Mouse (Mus musculus): ENCODE measurements around the gene Spata31d1a.

Gene Spata31d1a

DNA sequence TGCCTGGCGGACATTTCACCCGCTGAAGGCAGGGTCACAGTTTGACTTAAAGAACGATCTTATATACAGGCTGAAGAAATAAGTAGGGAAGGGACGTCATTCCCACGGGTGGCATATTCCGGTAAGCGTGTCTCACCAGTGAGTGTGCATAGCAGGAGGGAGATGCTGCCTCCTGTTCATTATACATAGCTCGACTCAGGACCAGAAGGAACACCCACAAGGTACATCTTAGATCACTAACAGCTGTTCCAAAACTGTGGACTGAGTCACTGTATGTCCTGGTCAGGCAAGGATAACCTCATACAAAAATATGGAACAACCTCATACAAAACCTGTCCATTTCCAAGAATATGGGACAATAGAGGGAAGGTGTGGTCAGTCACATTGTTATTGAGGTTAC lies 11.0 kb downstream of the Spata31d1a start:
- no peak for DNase-seq

DNA sequence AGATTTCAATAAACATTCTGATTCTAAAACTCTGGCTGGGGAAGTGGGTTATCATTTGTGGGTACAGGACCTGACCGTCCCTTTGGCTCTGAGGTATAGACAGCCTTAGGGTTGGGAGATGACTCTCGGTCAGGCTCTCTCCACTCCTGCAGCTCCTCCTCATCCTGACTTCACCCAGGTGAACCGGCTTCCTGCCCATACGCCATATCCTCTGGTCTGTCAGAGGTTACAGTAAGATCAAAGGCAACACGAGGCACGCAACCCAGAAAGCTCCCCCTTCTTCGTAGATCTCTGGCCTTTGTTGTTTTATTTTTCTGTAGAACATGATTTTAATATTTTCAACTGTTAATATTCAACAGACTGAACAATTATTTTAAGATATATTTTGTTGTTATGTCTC lies 14.3 kb downstream of the Spata31d1a start:
- DNase-seq: no peak

DNA sequence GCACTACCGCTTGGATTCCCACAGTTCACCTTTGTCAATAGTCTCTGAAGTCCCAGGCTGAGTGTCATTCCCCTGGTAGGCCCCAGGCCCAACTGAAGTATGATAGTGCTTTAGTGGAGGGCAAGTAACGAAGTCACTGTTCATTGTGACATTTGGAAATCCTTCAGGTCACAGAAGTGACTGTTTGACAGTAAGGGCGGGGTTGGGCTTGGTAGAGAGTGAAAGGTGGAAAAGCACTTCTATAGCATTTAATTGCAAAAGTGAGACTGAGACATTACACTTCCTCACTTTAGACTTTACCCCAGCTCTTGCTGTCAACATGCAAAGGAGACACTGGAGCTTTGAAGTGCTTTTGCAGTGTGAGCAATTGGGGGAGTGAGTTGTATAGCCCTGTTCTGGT lies 16.1 kb downstream of the Spata31d1a start, which contains the start of gene 4921517D22Rik:
Gene 4921517D22Rik, minus strand, starts transcription at position 101 of the 400 bp plus-strand sequence.
- no peak for DNase-seq

DNA sequence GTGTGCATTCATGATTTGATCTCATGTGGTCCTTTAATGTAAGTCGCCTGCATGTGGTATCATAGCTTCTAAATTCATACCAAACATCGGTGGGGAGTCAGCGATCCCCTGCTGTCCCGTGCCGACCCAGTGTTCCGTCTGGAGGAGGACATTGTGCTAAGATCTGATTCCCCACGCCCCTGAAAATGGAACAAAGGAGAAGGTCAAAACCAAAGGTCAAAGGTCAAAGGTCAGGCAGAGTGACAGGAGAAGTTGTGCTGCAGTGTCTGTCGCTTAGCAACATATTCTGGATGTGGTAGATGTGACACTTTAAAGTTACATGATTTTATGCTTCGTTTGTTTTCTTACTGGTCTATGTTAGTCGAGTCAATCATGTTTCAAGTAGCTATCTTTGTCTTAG lies 18.7 kb downstream of the Spata31d1a start:
- no peak for DNase-seq

DNA sequence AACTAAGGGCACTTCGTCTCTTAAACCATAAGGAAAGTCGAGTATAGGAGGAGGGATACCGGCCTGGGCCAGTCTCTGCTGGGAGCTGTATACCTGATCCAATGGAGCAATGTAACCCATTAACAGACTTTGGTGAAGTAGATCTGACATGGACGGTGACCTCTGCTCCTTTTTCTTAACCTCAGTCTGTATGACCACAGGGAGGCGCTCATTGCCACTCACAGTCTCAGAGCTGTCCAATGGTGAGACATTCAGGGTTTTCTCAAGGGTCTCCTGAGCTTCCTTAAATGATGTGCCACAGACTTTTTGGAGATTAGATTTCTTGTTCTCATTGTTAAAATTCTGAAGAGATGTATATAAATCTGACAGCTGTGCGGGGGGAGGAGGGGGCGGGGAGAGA lies 19.6 kb downstream of the Spata31d1a start:
- no peak for DNase-seq

DNA sequence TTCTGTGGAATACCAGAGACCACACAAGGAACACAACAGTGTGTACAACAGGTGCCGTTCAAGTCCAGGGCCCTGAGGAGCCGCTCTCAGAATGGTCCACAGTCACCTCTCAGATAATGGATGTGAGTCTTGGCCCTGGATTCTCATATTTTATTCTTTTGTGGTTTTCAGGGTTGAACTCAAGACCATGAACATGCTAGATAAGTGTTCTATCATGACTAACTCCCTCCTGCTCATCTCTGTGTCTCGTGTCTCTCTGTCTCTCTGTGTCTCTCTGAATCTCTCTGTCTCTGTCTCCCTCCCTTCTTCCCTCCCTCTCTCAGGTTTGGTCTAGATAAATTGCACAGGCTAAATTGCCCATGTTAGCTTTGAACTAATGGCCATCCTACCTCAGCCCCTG lies 20.3 kb downstream of the Spata31d1a start:
- no peak for DNase-seq

DNA sequence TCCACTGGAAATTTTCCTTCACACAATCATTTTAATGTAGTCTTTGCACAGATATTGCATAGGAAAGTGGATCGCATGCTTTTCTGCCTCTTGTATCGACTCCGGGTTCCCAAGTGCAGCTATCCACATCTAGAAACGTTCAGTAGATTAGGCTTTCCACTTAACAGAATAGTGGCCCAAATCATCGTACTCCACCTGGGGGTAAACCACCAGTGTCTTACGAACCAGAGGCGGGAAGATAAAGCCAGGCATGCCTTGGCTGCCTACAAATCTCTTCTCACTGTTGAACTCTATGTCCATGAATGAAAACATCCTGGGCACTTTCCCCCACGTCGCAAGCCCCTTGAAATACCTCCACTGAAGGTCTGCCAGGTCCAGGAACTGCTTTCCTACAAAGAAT lies 20.8 kb downstream of the Spata31d1a start:
- no peak for DNase-seq

DNA sequence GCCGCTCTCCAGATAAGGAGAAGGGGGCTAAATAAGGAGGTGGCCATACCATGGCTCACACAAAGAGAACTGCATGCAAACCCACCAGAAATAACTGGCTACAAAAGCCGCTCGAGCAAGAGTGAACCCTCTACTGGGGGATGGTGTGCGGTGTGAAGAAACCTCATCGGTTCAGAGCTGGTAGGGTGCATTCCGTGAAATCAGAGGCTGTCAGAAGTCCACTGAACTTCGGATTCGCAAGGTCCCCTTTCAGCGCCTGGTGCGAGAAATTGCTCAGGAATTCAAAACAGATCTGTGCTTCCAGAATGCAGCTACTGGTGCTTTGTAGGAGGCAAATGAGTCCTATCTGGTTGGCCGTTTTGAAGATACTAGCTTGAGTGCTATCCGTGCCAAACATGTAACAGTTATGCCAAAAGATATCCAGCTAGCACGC lies 21.8 kb downstream of the Spata31d1a start:
- peak; percentile 51 for DNase-seq

DNA sequence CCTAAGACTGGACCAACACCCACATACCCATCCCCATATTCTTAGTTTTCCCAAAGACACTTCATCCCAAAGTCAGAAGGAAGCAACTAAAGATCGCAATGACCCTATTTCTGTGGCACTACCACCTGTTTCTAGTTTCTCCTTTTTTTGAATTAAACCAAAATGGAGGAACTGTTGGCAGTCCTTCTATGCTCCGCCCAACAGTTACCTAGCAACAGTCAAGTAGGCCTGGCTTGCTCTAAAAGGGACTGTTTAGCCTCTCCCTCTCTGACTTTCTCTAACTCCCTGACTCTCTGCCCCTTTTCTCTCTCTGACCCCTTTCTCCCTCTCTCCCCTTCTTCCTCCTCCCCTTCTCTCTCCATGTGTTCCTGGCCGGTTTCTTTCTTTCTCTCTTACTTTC lies 24.9 kb downstream of the Spata31d1a start:
- no peak for DNase-seq

DNA sequence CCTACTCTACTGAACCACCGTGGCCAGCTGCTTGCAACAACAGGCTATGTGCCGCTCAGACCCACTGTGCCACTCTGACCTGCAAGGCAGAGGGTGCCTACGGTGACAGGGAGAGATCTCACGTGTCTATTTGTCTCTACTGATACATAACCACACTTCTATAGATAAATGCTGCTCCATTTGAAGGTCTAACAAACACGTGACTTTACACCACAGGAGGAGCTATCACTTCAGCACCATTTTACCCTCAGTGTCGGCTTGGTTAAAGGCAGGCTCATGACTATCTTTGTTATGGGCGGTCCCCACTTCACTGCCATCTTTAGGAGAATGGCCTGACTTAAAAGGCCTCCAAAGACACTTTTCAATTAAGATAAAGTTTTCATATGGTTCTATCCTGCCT lies 27.5 kb downstream of the Spata31d1a start:
- no peak for DNase-seq

DNA sequence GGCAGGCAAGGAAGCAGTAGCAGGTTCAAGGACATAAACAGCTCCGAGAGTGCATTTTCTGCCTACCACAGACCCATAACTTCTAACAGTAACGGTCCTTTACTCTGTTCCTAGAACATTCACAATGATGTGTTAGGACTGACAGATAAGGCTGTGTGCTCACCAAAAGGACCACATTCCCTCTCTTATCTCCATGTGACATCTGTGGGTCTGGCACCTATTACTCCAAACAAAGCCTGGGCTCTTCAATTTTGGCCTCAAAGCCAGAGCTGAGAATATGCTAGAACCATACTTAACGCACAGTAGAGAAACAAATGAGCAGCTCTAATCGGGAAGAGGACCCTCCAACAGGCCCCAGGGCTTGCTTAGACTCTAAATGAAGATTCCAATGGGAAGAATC lies 30.2 kb downstream of the Spata31d1a start:
- no peak for DNase-seq

DNA sequence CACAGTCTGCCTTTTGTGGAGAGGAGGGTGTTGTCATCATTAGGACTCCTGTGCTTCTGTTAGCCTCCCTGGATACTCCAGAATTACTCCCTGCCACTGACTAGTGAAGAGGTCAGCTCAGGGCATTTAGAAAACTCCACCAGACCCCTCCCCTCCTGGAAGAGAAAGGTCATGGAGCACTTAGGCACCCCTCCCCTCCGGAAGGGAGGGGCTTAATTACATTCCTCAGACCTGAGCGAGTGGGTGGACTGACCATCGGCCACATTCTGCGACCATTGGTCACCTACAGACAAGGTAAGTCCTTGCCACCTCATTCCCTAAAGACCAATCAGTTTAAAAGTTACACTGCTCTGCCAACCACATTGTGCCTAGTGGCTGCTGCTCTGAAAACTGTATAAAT lies 30.8 kb downstream of the Spata31d1a start:
- DNase-seq: no peak

DNA sequence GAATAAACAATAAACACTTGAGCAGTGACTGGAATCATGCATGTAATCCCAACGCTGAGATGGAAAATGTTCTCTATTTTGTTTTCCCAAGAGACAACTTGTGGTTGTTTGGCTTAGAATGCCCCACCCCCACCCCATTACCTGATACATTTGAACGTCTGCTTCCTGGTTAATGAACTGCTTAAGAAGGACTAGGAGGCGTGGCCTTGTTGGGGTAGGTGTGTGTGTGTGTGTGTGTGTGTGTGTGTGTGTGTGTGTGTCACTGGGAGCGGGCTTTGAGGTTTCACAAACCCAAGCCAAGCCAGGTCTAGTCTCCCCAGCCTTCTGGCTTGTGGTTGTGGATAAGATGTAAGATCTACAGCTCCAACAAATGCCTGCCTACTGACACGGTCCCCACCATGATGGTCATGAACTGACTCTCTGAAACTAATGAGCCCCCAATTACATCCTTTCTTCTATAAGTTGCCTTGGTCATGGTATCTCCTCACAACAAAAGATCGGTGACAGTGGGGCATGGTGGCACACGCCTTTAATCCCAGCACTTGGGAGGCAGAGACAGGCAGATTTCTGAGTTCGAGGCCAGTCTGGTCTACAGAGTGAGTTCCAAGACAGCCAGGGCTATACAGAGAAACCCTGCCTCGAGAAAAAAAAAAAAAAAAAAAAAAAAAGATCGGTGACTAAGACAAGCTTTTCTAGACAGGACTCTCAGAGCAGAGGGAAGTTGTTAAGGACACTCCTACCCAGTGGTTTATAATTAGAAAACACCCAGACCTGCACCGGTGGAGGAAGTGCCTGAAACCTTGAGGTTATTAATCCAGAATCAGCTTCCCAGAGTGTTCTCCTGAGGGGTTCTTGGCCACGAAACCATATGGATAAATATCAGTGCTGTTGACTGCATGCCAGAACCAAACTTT lies 33.6 kb downstream of the Spata31d1a start:
- no peak for DNase-seq

DNA sequence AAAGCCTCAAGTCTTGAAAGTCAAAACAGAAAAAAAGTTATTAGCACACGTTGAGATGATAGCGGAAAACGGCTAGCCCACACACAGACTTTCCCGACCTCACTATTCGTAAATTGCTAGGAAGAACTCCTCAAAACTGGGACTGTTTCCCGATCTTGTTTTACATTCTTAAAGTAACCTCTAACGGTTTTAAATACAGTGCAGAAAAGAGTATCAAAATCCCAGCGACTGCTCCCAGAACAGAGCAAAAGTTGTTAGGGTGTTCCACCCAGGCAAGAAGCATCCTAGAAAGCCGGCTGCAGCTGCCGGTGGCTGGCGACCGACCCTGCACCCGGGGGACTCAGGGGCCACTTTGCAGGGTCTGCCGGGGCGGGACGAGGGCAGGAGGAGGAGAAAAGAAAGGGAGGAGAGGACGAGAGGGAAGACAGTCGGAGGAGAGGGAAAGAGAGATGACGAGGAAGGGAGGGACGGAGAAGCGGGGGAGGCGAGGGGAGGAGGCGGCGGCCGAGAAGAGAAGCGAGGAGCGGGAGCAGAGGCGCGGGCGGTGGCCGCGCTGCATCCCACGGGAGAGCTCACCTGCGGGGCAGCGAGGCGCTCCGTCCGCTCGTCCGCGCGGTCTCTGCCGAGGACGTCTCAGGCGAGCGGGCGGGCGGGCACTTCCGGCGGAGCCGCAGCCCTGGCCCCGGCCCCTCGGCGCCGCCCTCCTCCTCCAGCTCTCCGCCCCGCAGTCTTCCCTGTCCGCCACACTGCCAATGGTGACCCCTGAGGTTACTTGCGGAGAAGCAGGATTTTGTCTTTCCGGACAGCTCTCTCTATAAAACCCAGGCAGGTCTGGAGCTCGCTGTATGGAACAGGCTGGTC lies 34.7 kb downstream of the Spata31d1a start, which contains the start of gene Golm1:
Gene Golm1, minus strand, starts transcription at position 661 of the 861 bp plus-strand sequence.
- peak; percentile 84 for DNase-seq

DNA sequence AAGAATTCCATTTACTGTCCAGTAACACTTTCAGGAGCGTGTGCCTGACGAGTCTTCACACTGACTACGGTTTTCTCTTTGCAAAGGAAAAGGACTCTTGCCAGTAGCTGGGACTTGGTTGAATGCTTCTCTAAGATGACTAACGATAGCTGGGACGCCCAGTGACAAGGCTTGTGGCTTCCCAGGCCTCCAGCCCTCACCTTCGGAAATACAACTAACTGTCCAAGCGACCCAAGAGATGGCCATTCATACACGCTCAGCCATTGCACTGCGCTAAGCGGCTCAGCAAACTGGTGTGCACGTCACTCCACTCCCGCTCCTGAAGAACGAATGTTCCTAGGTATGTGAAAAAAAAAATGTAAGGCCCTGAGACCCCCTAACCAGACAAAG lies 35.4 kb downstream of the Spata31d1a start:
- DNase-seq: peak; percentile 17

DNA sequence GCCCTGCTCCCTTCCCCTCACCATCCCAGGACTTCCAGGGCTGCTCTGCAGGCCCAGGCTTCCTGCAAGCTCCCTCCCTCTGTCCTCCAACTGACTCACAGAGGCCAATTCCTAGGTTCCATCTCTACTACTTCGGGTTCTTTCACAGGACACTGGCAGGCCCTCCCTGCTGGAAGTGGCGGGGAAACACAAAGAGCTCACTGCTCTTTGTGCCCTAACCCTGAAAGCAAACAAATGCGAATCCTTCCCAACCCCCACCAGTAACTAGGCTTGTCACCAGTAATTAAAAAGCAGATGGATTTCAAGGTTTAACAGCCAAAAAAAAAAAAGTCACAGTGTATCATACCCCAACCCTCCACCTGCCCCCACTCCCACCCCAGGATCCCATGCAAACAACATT lies 35.9 kb downstream of the Spata31d1a start:
- no peak for DNase-seq

DNA sequence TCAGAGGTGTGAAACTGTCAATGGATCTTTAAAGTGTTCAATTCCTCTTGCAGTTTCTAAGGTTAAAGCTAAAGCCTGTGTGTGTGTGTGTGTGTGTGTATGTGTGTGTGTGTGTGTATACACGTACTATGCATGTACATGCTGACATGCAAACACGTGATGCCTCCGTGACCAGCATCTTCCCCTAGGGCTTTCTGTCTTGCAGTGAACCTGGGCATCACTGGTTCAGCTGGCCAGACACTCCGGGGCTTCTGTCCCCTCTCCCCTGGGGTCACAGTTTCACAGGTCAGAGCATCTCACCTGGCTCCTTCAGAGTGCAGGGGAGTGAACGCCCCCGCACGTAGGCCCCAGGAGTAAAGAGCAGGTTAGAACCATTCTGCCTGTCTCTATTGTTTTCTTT lies 36.5 kb downstream of the Spata31d1a start:
- DNase-seq: no peak

DNA sequence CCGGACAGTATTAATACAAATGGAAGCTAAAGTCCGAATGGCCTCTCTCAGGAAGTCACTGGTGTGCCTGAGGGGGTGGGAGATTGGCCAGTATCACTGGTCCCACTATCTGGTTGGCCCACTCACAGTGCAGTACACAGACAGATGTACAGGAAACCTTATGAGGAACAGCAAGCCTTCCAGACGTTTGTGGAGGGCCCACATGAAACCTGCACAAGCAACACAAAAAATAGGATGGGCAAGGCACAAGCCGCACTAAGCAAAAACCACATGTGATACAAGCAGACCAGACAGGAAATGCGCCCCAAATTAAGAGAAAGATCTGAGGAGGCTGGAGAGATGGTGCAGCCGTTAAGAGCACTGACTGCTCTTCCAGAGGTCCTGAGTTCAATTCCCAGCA lies 37.9 kb downstream of the Spata31d1a start:
- no peak for DNase-seq

DNA sequence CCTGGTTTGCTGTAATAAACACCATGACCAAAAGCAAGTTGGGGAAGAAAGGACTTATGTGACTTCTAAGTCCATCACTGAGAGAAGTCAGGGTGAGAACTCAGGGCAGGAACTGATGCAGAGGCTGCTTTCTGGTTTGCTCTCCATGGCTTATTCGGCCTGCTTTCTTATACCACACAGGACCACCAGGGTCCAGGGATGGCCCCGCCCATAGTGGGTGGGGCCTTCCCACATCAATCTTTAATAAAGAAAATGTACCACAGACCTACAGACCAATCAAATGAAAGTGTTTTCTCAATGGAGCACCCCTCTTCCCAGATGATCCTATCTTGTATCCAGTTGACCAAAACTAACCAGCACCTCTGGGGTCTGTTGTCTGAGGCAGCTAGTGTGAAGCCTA lies 38.6 kb downstream of the Spata31d1a start:
- DNase-seq: no peak

DNA sequence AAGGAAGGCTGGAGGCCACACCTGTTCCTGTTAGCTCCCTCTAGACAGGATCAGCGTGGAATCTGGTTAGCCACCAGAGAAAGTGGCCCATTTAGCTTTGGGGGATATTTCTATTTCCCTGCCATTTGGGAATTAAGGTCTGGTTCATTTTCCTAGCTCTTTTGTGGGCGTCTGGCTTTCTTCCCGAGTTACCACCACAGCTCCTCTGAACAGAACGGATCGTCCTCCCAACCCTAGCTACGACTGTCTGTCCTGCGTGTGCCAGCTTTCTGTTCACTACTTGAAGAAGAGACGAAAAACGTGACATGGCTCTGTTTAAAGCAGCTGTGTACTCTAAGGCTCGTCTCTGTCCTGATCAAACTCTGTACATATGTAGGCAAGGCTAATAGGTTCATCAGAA lies 40.2 kb downstream of the Spata31d1a start:
- DNase-seq: no peak

DNA sequence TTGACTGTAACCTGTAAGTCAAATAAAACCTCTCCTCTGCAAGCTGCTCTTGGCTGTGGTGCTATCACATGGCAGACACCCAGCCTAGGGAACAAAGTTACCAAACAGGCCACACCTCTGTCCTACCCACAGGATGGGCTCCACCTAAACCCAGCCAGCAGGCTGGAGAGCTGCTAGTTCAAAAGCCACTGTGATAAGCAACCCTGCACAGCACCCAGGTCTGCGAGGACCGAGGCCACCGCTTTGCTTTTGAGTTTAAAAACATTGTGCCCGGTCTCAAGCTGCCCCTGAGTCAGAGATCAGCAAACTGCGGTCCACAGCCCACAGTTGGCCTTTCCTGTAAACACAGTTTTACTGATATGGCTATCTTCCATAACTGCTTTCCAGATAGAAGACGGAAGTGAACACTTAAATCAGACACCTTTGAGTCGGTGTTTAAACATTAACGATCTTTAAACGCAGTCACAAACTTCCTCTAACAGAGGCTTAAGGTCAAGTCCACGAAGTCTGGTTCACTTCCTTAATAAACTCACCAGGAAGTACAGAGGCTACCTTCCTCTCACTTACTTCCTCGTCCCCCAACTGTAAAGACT lies 41.5 kb downstream of the Spata31d1a start:
- DNase-seq: peak; percentile 49

DNA sequence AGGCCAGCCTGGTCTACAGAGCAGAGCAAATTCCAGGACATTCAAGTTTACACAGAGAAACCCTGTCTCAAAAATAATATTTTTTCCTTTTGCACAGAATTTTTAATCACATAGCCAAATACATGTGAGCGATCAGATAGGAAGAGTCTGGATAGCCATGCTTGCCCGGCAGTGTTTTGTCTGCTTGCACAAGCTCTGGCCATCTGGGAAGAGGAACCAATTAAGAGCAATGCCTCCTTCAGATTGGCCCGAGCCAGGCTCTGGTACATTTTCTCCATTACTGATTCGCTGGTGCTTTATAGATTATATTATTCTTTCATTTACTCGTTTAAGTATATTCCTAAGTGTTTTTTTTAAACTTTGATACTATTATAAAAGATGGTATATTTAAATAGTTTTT lies 42.4 kb downstream of the Spata31d1a start:
- DNase-seq: no peak

DNA sequence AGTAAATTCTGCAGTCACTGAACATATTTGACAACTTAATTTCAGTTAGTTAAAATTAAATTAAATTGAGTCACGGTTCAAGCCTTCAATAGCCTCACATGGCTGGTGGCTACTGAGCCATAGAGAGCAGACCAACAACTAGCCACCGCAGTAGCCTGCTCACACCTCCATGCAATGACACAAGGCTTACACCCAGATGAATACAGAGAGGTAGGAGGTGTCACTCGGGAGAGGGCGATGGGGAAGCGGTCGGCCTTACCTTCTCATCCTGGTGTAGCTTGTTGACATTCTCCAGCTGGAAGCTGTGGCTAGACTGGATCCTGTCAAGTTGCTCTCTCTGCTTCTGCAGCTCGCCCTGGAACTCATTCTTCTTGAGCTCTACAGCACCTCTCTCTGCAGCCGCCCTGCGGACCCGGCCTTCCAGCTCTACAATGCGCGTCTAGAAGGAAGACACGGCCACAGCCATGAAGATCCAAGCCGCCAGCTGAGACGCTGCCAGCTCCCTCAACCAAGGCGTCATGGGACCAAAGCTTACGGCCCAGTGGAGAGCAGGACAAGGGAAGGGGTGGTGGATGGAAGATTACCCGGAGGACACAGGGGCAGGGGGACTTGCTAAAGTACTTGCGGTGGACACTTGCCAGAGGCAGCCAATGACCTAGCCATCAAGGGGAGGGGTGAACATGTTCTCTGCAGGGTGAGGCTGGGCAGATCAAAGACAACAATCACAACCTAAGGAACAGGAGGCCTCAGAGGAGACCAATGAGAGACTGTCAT lies 46.0 kb downstream of the Spata31d1a start:
- DNase-seq: no peak
